Mouse (Mus musculus): ENCODE measurements around the gene Crybg3. TPM values are rescaled to one million over a fixed set of nuclear protein-coding genes. Genes with fewer than 3 reads are reported as not detected.

The Crybg3 gene
- polyA plus RNA-seq, 1 experiment from 2014 or later: 6.3 TPM

GRCm38 (mm10) chr16:59526939-59527338 lies 73.8 kb downstream of the Crybg3 start:
- DNase-seq (ENCODE audit: low spot score) (no peak), ATAC-seq (ENCODE audit: low FRiP score, low TSS enrichment) (no peak)

GRCm38 (mm10) chr16:59521752-59522423 lies 78.9 kb downstream of the Crybg3 start:
- Histone ChIP-seq H3K27me3 (ENCODE audit: control insufficient read depth, insufficient read depth, low read length) (no peaks in the 10 kb centered on the region), H3K4me2 (replicated peaks; ENCODE audit: low read depth) (no peak overlapping the region), H3K4me3 (ENCODE audit: low read depth, low read length) (no peak overlapping the region), H3K27ac (replicated peaks) (no peak overlapping the region), H3K9ac (ENCODE audit: low read length) (no peak overlapping the region), H3K36me3 (ENCODE audit: control insufficient read depth, insufficient read depth, low read length) (no peaks in the 10 kb centered on the region), H3K9me3 (ENCODE audit: control insufficient read depth, low read length) (no peaks in the 10 kb centered on the region), H3K4me1 (replicated peaks; ENCODE audit: control insufficient read depth, insufficient read depth) (no peaks in the 10 kb centered on the region)
- ATAC-seq (ENCODE audit: low FRiP score, low TSS enrichment) (no peak), DNase-seq (ENCODE audit: low spot score) (no peak)
- no peak for TF ChIP-seq EP300 (optimal IDR thresholded peaks at IDR 0.05)
- no peak for TF ChIP-seq CTCF (IDR thresholded peaks at IDR 0.05; ENCODE audit: low read depth)
- WGBS: 75% methylated on average over 16 of the region's 16 CpGs

More at GRCm38 (mm10) chr16:59526939-59527338, 73.8 kb downstream of the Crybg3 start:
- 84% methylated on average over 6 of the region's 6 CpGs for WGBS
- Histone ChIP-seq H3K4me3 (ENCODE audit: low read depth, low read length) (no peak overlapping the region), H3K27me3 (ENCODE audit: control insufficient read depth, insufficient read depth, low read length) (no peaks in the 10 kb centered on the region), H3K9ac (ENCODE audit: low read length) (no peak overlapping the region), H3K27ac (replicated peaks) (no peak overlapping the region), H3K9me3 (ENCODE audit: control insufficient read depth, low read length) (no peaks in the 10 kb centered on the region), H3K36me3 (ENCODE audit: control insufficient read depth, insufficient read depth, low read length) (peaks cover 12% of the 10 kb centered on the region), H3K4me2 (replicated peaks; ENCODE audit: low read depth) (no peak overlapping the region), H3K4me1 (replicated peaks; ENCODE audit: control insufficient read depth, insufficient read depth) (no peaks in the 10 kb centered on the region)
- TF ChIP-seq CTCF (IDR thresholded peaks at IDR 0.05; ENCODE audit: low read depth) (peak; percentile 25; the same call in 1 of the 2 replicates), EP300 (optimal IDR thresholded peaks at IDR 0.05) (no peak)

- H3K4me3 ChIP-seq (ENCODE audit: low read depth, low read length): no peak overlapping the region
- H3K9me3 ChIP-seq (ENCODE audit: control insufficient read depth, low read length): no peaks in the 10 kb centered on the region
- H3K4me1 ChIP-seq (replicated peaks; ENCODE audit: control insufficient read depth, insufficient read depth): no peaks in the 10 kb centered on the region
- H3K27me3 ChIP-seq (ENCODE audit: control insufficient read depth, insufficient read depth, low read length): no peaks in the 10 kb centered on the region
- 0 out of 2 replicates have a peak overlapping the region, but pooled peaks have one; percentile 25 for H3K27ac ChIP-seq (replicated peaks)
- DNase-seq (ENCODE audit: low spot score) (no peak), ATAC-seq (ENCODE audit: low FRiP score, low TSS enrichment) (peak; percentile 57; the same call in 1 of the 2 replicates)
- no peak for TF ChIP-seq EP300 (optimal IDR thresholded peaks at IDR 0.05)
- peak; percentile 44 for TF ChIP-seq CTCF (IDR thresholded peaks at IDR 0.05; ENCODE audit: low read depth)
- H3K4me2 ChIP-seq (replicated peaks; ENCODE audit: low read depth): no peak overlapping the region
- H3K9ac ChIP-seq (ENCODE audit: low read length): no peak overlapping the region
- 55% methylated on average over 15 of the region's 15 CpGs for WGBS
- H3K36me3 ChIP-seq (ENCODE audit: control insufficient read depth, insufficient read depth, low read length): peaks cover 5% of the 10 kb centered on the region; the same call in 1 of the 2 replicates
Measured at GRCm38 (mm10) chr16:59517447-59518219, 83.1 kb downstream of the Crybg3 start.

GRCm38 (mm10) chr16:59516965-59517364 lies 83.8 kb downstream of the Crybg3 start:
- ATAC-seq (ENCODE audit: low FRiP score, low TSS enrichment) (no peak), DNase-seq (ENCODE audit: low spot score) (no peak)
- Histone ChIP-seq H3K9ac (ENCODE audit: low read length) (no peak overlapping the region), H3K36me3 (ENCODE audit: control insufficient read depth, insufficient read depth, low read length) (peaks cover 5% of the 10 kb centered on the region; the same call in 1 of the 2 replicates), H3K4me1 (replicated peaks; ENCODE audit: control insufficient read depth, insufficient read depth) (no peaks in the 10 kb centered on the region), H3K4me2 (replicated peaks; ENCODE audit: low read depth) (no peak overlapping the region), H3K27ac (replicated peaks) (no peak overlapping the region), H3K27me3 (ENCODE audit: control insufficient read depth, insufficient read depth, low read length) (no peaks in the 10 kb centered on the region), H3K4me3 (ENCODE audit: low read depth, low read length) (no peak overlapping the region), H3K9me3 (ENCODE audit: control insufficient read depth, low read length) (no peaks in the 10 kb centered on the region)
- WGBS: 83% methylated on average over 10 of the region's 10 CpGs
- TF ChIP-seq EP300 (optimal IDR thresholded peaks at IDR 0.05) (no peak), CTCF (IDR thresholded peaks at IDR 0.05; ENCODE audit: low read depth) (no peak)

GRCm38 (mm10) chr16:59515169-59515568 lies 85.6 kb downstream of the Crybg3 start:
- Histone ChIP-seq H3K27ac (replicated peaks) (no peak overlapping the region), H3K4me2 (replicated peaks; ENCODE audit: low read depth) (no peak overlapping the region), H3K9ac (ENCODE audit: low read length) (no peak overlapping the region), H3K36me3 (ENCODE audit: control insufficient read depth, insufficient read depth, low read length) (peaks cover 5% of the 10 kb centered on the region; the same call in 1 of the 2 replicates), H3K4me3 (ENCODE audit: low read depth, low read length) (no peak overlapping the region), H3K27me3 (ENCODE audit: control insufficient read depth, insufficient read depth, low read length) (no peaks in the 10 kb centered on the region), H3K4me1 (replicated peaks; ENCODE audit: control insufficient read depth, insufficient read depth) (no peaks in the 10 kb centered on the region), H3K9me3 (ENCODE audit: control insufficient read depth, low read length) (no peaks in the 10 kb centered on the region)
- 88% methylated on average over 5 of the region's 5 CpGs for WGBS
- no peak for TF ChIP-seq EP300 (optimal IDR thresholded peaks at IDR 0.05)
- TF ChIP-seq CTCF (IDR thresholded peaks at IDR 0.05; ENCODE audit: low read depth): no peak
- DNase-seq (ENCODE audit: low spot score): no peak
- ATAC-seq (ENCODE audit: low FRiP score, low TSS enrichment): no peak

GRCm38 (mm10) chr16:59509830-59510229 lies 90.9 kb downstream of the Crybg3 start:
- 85% methylated on average over 5 of the region's 5 CpGs for WGBS
- H3K9me3 ChIP-seq (ENCODE audit: control insufficient read depth, low read length): no peaks in the 10 kb centered on the region
- no peaks in the 10 kb centered on the region for H3K27me3 ChIP-seq (ENCODE audit: control insufficient read depth, insufficient read depth, low read length)
- no peak overlapping the region for H3K4me2 ChIP-seq (replicated peaks; ENCODE audit: low read depth)
- H3K9ac ChIP-seq (ENCODE audit: low read length): no peak overlapping the region
- no peak for ATAC-seq (ENCODE audit: low FRiP score, low TSS enrichment)
- H3K36me3 ChIP-seq (ENCODE audit: control insufficient read depth, insufficient read depth, low read length): peaks cover 4% of the 10 kb centered on the region
- no peak for TF ChIP-seq CTCF (IDR thresholded peaks at IDR 0.05; ENCODE audit: low read depth)
- TF ChIP-seq EP300 (optimal IDR thresholded peaks at IDR 0.05): no peak
- H3K4me3 ChIP-seq (ENCODE audit: low read depth, low read length): no peak overlapping the region
- H3K27ac ChIP-seq (replicated peaks): no peak overlapping the region
- DNase-seq (ENCODE audit: low spot score): no peak
- H3K4me1 ChIP-seq (replicated peaks; ENCODE audit: control insufficient read depth, insufficient read depth): no peaks in the 10 kb centered on the region
